Mouse (Mus musculus) E14TG2a.4 (cell line): ENCODE results near the gene Iqck.

Source experiments
- CTCF ChIP-seq: conservative IDR thresholded peaks from 2 replicates; pipeline ENCODE4 v1.5.1; 2014; ENCODE audit warnings: low read length
- POU5F1 ChIP-seq: IDR thresholded peaks from 2 replicates; pipeline ENCODE4 v1.6.1; 2014; ENCODE audit warnings: low read length, borderline replicate concordance

DNA sequence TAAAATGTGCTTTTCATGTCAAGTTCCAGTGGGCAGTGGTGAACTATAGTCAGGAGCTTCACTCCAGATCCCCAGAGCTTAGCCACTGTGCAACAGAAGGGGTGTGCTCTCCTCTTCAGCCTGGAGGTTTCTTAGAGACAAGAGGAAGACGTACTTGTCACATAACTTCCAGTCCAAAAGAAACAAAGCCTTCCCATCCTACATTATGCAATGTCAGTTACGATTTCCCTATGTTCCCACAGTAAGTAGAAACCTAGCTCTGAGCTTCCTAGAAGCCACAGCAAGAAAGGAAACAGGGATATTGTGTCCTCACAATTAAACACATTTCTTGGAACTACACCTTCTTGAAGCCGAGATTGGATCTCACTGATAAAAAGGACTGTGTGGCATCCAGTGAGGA lies 91.7 kb downstream of the Iqck start:
- TF ChIP-seq CTCF (no peak), POU5F1 (no peak)
